Mouse (Mus musculus): ENCODE results near the gene Plcb1.

The Plcb1 gene

DNA sequence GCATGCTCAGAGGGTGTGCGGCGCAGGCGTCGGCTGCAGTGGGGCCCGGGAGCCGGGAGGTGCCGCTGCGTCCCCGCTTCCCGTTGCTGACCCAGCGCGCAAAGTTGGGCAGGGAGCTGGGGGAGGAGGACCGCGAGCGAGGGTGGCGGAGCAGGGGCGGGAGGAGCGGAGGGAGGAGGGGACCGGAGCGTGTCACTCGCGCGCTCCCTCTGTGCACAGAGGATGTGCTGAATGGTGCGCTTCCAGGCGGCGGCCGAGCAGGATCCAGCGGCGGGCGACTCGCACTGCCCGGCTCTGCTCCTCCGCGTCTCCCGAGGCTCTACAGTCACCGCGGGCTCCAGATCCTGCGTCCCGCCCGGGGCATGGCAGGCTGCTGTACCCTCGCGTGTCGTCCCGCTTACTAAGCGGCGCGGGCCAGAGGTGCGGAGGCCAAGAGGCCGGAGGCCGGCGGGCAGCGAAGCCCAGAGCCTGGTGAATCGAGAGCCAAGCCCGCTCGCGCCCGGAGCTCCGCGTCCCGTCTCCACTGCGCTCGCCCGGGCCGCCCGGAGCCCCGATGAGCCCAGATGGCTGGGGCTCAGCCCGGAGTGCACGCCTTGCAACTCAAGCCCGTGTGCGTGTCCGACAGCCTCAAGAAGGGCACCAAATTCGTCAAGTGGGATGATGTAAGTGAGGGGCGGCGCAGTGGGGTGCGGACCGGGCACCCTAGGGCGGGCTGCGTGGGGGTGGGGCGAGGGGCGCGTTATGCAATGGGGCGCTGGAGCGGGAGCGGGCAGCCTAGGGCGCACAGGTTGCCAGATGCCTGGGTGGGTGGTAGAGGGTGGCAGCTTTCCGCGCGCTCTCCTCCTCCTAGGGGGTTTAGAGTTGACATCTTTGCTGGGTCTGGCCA lies at the start of gene Plcb1:
Gene Plcb1, plus strand, starts transcription at position 98 of the 886 bp plus-strand sequence.
- peak; percentile 70 to 83 for DNase-seq (ENCODE audit: low spot score in 2 of 2)

DNA sequence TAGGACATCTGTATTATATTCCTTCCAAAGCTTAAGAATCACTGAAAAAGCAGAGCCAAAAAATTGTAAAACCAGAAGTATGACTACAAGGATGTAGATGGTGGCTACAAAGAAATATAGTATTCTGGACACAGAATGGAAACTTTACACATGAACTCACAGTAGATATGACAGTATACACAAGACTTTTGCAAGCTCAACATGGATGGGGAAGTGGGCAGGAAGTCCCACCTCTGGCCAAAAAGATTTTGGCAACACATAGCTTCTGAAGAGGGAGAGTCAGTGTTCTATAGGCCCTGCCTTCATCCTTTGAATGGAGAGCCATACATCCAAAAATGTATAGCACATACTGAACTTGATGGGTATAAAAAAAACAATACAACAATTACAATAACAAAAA lies 30.3 kb upstream of the Plcb1 start:
- DNase-seq (ENCODE audit: low spot score in 2 of 2) = no peak

DNA sequence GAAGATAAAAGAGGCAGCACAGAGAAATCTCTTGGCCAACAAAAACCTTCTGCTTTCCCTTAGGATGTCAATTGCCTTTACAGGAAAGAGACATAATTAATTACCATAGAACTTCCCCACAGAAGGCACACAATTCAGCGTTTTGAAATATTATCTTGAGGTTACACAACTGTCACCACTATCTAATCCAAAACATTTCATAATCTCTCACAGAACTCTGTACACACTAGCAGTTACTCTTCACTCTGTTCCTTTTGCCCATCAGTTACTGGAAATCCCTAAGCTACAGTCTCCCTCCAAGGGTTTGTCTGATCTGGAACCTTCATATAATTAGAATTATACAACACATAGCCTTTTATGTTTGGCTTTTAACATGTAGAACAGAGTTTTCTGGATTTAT lies 29.8 kb upstream of the Plcb1 start:
- no peak for DNase-seq (ENCODE audit: low spot score in 2 of 2)

DNA sequence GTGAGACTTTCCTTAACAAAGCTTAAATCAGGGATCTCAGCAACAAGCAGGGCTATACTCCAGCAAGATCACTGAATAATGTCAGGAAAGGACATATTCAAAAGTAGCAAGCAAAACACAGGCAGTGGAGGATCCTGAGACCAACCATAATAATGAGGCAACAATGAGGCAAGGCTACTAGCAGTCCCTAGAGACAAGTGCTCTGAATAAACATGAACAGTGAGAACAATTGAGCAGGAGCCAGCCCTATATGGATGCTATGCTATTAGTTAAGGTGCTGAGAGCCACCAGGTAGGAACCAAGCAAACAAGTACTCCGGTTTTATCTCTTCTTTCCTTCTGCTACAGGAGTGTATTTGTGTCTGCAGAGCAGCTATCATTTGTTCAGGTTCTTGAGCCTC lies 24.8 kb upstream of the Plcb1 start:
- no peak for DNase-seq (ENCODE audit: low spot score in 2 of 2)

DNA sequence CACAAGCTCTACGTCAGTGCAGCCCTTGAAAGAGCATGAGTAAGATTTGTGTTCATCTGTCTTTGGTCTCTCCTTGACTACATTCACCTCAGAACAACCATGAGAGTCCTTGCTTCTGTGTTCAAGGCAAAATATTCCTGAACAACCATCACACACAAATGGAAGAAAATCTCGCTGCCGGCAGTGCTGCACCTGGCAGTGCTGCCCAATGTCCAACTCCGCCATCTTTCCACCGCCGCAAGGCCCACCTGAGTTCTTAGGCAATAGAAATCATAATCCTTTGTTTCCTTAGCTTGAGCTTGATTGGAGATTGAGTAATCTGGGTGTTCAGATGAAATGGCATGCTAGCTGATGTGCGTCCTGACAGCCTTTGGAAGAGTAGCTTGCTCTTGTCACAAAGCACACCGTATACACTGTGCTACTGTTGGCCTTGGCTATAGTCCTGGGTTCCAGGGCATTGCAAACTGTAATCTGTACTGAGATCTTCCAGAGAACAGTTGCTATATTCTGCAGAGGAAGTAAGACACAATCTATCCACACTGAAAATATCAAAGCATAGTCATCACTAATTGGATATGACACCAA lies 22.4 kb upstream of the Plcb1 start:
- no peak for DNase-seq (ENCODE audit: low spot score in 2 of 2)

DNA sequence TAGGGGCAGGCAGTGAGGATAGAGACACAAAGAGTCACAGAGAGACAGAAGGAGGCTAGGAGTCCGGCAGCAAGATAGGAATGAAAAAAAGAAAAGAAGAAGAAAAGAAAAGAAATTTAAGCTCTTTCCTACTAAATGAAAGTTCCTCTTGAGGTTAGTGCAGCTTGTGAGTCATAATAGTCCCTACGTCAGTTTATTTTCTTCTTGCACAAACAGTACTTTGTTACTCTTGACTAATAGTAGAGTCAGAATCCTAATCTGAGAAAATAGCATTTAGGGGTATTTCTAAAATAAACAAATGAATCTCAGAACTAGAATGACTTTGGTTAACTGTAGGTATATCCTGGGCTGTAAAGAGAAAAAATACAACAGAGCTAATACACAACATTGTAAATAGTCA lies 21.4 kb upstream of the Plcb1 start:
- DNase-seq (ENCODE audit: low spot score in 2 of 2) = no peak

DNA sequence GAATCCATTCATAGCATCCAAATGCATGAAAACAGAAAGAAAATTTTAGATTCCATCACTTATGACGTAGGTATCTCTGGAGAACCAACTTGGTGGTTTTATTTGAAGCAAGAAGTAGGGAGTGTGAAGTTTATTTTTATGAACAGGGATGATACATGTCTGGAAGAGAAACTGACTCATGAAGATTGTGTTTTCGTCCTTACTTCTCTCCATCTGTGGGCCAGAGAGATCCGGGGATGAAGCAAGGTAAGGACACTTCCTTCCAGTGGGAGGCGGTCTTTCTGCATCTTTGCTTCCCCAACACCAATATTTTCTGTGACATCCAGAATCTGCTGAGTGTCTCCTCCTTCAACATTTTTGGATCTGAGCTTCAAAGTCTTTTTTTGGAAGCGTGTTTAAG lies 6.0 kb upstream of the Plcb1 start:
- no peak for DNase-seq (ENCODE audit: low spot score in 2 of 2)

DNA sequence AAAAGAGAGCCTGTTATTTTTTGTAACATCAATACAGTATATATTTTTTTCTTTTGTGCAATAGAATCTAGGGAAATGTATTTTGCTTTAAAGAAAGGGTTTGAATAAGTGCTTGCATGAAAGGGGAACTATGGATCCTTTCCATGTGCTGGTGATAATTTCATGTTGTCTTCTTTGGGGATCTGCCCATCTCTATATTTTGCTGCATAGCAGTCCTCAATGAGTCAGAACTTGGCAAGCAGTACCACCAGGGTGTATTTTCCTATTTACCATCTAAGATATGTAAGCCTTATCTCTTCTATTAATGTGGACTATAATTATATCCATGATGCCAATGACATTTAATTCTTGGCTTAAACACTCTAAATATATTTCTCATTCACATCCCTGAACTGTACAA lies 5.6 kb upstream of the Plcb1 start:
- DNase-seq (ENCODE audit: low spot score in 2 of 2) = no peak

DNA sequence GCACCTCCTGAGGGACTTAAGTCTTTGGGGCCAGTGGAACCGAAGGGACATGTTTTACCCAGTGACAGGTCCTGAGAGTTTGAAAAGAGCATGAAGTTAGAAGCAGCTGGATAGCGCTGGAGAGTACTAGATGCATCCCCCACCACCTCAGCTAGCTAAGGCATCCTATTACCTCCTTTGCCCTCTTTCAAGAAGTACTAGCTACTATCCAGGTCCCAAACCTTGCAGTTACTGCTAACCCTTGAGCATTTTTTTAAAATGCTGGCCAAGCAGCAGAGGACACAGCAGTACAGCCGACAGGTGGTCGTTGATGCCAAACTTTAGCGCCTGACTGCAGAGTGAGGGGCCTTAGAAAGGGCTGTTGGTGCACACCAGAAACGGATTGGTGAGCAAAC lies 986 bp downstream of the Plcb1 start:
- DNase-seq (ENCODE audit: low spot score in 2 of 2) = no peak

DNA sequence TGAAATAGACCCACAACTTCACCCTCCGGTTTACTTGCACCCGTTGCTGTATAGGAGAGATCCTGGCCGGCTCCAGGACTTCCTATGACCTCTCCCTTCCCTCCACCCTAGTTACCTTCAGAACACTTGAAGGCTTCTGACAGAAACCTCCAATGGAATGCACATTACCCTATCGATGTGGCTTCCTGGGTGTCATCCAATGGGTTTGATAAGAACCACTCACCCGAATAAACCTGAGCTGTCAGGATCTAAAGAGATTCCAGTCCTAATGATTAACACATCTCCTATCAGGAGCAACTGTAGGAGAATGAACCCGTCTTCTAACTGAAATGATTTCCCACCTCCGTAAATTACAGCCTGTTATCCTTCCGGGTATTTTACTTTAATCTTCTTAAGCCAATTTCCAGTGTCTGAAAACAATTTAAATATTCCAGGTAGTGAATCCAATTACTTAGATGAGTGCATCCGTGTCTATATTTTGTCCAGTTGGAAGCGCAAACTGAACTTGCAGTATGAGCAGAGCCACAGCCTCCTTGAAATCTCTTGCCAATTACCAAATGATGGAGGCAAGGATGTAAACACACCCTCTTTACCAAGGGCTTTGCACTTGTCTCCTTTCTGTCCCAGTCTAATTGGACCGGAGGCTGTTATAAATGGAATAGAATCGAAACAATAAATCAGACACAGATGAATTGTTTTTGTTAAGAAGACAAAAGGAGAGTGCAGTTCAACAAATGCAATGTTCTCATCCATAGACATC lies 1.6 kb downstream of the Plcb1 start:
- DNase-seq (ENCODE audit: low spot score in 2 of 2) = no peak

DNA sequence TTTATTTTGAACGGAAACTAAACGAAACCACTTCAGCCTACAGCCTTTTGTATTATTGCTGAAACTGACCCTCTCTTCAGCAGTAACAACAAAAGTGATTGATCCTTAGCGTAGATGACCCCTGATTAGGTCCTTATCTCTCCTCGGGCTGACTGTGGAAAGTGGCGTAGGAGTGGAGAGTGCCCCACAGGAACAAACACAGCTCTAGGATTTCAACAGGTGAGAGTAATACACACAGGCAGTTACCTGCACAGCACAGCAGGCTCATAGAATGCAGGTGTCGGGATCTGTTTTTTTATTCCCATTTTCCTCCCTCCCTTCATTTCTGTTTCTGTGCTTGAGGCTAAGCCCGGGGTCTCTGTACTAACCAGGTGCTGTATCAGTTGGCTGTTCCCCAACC lies 7.1 kb downstream of the Plcb1 start:
- DNase-seq (ENCODE audit: low spot score in 2 of 2) = no peak

DNA sequence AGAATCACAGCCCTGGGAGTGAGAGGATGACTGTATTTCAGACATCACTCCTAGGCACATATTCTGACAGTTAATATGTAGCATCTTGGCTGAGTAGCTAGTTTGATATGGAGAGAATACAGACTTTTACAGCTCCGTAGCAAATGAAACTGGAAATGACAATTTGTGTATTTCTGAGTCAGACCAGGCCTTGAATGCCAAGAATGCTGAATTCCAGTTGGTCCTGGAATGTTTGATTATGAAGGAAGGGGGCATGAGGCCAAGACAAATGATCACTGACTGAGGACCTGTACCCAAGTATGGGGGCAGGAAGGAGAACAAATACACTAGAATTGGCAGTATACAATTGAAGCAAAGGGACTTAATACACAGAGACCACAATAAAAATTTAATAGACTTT lies 14.4 kb downstream of the Plcb1 start:
- no peak for DNase-seq (ENCODE audit: low spot score in 2 of 2)

DNA sequence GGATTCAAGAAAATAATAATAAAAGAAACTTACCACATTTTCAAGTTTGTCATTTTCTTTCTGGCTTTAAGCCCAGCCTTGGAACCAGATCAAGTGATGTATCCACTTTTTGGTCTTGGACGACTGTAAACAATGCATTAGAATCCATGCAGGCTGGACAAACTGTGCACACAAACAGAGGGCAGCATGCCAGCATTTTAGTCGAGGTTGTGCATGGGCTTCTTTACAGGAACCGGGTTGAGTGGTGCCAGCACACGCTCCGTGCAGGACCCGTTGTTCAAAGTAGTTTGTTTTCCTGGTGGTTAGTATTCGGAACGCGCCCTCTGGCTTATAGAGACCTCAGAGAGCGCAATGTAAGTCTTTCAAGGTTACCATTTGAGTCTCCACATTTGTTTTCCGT lies 30.5 kb downstream of the Plcb1 start:
- no peak for DNase-seq (ENCODE audit: low spot score in 2 of 2)

DNA sequence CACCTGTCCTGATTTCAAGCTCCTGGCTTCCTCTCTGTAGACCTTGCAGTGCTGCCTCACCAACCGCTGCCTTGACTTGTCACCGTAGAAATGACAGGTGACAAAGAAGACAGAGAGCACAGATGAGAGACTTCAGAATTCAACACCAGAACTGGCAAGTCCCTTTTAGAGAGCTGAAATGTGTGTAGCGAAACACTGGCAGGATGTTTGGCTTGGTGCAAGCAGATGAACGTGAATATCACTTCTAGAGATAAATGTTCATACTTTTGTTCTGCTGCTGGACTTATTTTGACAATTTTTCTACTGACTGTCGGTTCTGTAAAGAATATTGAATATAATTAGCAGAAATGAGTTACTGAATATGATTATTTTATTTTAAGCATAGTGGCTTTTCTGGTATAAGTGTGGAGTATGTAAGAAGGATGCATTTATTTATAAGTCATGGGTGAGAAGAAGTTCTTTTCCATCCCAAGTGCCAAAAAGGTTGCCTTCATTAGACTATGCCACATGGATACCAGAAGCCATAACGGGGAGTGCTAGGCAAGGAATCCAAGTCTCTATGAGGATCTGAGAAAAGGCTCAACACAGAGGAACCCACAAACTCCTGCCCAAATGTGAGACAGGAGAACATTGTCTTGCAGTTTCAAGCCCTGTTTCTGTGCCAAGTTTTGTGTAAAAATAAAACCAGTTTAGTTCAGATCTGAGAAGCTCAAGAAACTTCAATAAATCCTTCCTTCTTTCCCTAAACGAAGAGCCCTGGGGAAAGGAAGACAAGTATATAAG lies 31.4 kb downstream of the Plcb1 start:
- no peak for DNase-seq (ENCODE audit: low spot score in 2 of 2)

DNA sequence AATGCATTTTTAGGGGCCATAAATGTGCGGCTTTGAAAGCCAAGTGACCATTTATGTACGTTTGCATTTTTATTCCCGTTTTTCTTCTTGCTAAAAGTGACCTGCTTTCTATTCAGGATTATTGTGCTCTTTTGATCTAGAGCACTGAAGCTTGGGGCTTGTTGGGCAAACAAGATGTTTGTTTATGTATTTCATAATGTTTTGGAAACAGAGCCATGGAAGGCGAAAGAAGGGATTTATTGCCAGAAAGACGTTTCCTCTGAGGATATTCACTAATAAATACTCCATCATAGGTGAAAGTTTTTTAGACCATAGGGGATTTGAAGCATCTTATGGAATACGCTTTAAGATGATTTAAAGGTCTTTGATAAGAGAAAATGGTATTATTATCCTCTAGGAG lies 35.3 kb downstream of the Plcb1 start:
- DNase-seq (ENCODE audit: low spot score in 2 of 2) = no peak

DNA sequence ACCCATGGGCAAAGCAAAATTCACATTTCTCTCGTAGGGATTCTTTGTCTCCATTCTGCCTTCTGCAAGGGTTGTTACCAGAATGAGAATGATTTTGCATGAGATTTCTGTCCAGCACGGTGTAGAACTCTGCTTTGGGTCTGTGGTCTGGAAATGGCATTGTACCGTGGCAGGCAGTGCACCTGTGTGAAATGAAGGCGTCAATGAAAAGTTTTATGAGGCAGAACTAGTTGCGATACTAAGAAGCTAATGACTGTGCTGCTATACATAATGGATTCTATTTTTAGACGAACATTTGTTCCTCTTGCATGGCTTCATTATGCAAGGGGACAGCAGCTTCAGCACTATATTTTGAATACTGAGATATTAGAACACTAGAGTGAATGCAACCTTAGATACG lies 39.8 kb downstream of the Plcb1 start:
- no peak for DNase-seq (ENCODE audit: low spot score in 2 of 2)

DNA sequence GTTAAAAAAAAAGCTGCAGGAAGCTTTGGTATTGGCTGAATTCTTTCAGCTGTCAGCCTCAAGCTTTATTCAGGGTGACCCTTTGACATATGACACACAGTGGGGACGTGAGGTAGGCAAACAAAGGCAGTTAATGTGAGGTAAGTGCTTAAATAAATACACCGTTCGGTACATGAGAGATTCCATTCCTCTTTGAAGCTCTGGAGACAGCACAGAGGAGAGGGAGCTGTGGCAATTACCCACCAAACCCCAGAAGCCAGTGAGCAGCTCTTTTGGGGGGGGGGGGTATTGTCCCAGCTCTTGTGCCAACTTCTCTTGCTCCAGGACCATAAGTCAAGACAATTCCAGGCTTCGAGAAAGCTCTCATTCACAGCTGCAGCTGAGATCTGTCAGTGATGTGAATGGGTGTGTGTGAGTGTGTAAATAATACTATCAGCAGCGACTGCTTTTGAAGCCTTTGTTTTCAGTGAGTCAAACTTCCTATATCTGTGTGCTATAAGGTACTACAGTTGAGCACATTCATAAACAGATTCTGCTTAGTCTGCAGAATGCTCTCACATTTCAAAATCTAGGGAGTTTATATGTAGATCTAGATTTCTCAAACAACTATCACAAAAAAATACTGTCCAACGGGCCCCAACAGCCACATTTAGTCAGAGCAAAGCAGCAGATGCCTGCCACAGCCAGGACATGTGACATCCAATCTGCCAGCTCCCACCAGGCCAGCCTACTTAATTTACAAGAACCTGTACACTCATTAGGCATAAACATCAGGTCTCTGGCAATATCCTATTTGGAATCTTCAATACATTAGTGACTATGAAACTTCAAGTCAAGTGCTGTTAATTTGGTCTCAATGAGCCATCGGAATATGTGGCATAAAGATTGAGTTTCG lies 40.5 kb downstream of the Plcb1 start:
- no peak for DNase-seq (ENCODE audit: low spot score in 2 of 2)

DNA sequence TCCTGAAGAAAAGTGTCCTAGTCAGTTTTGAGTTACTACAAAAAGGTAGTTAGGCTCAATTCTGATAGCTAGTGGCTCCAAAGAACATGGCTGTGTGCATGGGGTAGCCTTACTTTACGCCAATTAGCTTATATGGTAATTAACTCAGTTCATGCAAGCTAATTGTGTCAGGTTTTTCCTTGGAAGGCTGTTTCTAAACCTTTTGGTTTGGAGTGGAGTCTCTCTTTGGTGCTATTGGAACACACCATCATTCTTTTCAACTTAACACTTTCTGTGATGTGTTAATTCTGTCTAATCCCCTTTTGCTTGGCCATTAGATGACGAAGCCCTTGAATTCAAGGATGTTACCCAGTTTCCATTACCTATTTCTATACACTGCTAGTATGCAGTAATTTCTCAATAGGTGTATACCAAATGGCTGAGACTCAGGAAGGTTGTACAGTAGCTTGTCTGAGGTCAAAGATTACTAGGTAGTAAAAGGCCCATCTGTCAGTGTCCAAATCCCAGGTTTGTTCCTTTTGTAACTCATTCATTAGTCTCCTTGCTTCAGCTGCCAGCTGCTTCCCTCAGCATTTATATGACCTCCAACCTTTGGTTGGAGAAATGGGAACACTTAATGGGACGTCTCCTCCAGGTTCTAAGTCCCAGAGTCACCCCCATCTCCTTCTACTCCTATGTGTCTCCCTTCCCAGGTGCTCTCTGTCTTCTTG lies 42.1 kb downstream of the Plcb1 start:
- no peak for DNase-seq (ENCODE audit: low spot score in 2 of 2)

DNA sequence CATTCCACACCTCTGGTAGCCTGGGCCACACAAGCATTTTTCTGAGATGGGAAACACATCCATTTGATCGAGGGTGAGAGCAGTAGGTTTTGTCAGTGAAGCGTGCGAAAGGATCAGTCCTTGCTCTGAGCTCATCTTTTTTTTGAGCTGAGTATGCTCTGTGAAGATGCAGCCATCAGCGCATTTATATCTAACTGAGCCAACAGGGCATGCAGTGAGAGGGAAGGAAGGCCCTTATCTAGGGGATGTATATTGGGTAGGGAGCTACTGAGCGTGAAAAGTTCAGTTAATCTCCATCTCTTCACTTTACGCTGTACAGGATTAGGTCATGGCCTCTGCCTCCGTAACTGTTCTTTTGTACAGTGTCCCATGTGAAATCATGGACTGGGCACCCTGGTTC lies 46.0 kb downstream of the Plcb1 start:
- DNase-seq (ENCODE audit: low spot score in 2 of 2) = no peak

DNA sequence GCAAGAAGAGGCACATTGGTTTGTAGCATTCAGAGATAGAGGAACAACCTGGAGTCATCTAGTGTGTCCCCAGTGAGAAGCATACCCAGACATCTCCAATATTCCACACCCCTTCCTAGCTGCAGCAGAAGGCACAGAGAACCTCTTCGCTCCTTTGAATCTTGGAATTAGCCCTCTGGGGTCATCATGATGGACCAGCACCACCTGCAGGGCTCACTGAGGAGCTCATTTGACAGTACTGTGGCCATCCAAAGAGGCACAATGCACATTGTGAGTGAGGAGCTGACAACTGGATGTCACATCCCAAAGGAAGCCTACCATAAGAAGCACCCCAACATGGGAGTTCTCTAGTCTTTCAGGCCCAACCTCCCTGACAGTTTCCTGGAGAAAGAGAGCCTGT lies 50.2 kb downstream of the Plcb1 start:
- no peak for DNase-seq (ENCODE audit: low spot score in 2 of 2)

Data from frontal cortex, postnatal 25 days (tissue).